Mouse (Mus musculus): ENCODE measurements around the gene Lin28b. TPM values are rescaled to one million over a fixed set of nuclear protein-coding genes. Genes with fewer than 3 reads are reported as not detected.
"Not testable (repeated sequence)": the region's sequence is repeated elsewhere in the genome, so short reads cannot be mapped to it uniquely, and the experiment has no call there.

Gene Lin28b
- total RNA-seq, 1 experiment from 2014 or later, result not detected

DNA sequence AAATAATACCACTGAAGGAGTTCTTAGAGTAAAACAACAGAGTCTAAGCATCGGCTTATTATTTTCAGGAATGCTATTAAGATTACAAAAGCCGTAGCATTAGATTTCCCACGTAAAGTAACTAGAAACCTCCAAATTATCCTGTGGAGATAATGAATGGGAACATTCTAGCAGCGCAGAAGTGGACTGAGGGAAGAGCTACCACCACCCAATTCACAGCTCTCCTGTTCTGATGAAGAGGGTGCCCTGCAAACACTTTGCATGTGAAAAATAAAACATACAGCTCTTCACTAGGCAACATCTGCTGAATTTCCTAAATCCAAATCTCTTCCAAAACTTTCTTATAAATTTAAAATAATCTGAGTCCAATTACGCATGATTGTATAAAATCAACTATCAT lies 74.1 kb downstream of the Lin28b start:
- ATAC-seq (replicated peaks; ENCODE audit: low read depth, poor library complexity, severe bottlenecking), result no peak

DNA sequence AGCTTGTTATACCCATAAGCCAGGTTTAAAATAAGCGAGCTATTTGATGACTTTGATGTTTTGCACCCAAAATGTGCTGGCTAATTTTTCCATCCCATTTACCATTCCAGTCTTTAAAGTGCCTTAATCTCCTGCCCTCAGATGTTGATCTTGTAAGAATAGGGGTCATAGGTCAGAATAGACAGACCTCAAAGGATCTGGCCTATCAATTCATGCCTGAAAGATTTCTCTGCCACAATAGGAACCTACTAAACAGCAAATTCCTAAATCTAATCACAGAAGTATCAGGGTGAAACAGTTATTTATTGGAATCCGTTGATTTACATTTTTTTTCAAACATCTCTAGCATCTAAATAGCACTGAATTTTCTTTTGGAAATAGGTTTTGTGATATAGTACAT lies 74.5 kb downstream of the Lin28b start:
- no peak for ATAC-seq (replicated peaks; ENCODE audit: low read depth, poor library complexity, severe bottlenecking)

DNA sequence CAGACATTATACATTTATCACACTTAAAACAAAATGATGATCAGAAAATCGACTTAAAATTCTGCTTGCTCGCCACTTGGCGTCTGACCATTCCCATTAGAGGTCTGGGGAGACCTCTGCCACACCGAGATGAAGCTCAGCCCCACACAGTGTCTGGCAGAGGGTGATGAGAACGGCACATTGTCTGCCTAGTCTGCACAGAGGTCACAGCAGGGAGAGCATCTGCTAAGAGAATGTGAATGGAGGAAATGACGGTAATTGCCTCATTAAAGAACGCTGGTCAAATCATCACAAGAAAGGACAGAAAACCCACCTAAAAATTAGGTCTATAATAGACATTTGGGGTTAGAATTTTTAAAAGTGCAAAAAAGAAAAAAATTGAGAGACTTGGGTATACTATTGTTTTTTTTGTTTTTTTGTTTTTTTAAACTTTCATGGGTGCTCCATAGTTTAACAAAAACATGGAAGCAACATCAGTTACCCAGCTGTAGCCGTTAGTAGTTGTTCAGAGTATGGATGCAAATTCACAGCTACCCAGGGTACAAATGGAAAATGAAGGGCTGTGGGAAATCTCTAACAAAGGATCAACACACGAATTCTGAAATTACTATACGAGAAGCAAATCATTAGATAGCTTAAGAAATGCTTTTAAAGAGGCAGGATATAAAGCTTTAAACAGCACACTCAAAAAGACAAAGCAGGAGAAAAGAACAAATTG lies 75.4 kb downstream of the Lin28b start:
- ATAC-seq (replicated peaks; ENCODE audit: low read depth, poor library complexity, severe bottlenecking), result no peak

DNA sequence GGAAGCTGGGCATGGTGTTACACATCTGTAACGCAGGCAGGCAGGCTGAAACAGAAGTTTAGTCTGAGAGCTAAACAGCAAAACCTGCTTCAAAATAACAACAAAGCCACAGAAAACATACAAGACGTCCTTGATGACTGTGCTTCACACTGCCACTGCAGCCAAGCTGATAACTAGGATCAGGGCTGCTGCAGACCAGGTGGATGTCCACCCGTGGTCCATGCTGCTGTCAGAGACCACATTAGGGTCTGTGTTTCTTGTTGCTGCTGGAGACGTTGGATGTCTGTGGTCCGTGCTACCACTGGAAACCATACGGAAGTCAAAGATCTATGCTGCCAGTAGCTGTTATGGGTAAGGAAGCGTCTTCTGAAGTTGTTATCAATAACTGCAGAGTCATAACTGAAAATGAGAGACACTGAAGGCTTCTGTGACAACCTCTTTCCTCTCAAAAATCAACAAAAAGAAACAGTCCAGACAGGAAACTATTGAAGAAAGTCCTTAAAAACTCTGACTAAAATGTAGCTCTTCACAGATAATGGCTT lies 86.4 kb downstream of the Lin28b start:
- no peak for ATAC-seq (replicated peaks; ENCODE audit: low read depth, poor library complexity, severe bottlenecking)

DNA sequence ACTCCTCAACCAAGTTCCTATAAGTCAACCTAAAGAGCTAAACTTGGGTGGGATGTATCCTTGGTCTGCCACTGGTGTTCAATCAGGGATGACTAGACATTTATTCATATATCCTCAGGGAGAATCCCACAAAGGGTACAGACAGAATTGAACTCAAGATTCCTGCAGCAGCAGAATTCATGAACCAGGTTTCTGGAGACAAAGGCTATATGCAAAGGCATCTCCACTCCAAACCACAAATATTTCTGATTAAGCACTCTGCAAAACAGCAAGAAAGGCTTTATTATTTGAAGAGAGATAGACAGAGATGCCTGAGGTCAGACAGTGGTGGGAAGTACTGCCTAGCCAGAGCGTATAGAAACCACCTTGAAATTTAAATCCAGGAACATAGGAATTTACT lies 88.0 kb downstream of the Lin28b start:
- ATAC-seq (replicated peaks; ENCODE audit: low read depth, poor library complexity, severe bottlenecking), result no peak

DNA sequence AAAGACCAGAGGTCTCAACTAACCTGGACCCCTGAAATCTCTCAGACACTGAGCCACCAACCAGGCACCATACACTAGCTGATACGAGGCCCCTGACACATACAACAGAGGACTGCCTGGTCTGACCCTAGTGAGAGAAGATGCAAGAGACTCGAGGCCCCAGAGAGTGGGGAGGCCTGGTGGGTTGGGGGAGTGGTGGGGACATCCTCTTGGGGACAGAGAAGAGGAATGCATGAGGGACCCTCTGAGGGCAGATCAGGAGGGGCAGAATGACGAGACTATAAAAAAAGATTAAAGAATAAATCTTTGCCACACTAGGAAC lies 103.6 kb downstream of the Lin28b start:
- no peak for ATAC-seq (replicated peaks; ENCODE audit: low read depth, poor library complexity, severe bottlenecking)

DNA sequence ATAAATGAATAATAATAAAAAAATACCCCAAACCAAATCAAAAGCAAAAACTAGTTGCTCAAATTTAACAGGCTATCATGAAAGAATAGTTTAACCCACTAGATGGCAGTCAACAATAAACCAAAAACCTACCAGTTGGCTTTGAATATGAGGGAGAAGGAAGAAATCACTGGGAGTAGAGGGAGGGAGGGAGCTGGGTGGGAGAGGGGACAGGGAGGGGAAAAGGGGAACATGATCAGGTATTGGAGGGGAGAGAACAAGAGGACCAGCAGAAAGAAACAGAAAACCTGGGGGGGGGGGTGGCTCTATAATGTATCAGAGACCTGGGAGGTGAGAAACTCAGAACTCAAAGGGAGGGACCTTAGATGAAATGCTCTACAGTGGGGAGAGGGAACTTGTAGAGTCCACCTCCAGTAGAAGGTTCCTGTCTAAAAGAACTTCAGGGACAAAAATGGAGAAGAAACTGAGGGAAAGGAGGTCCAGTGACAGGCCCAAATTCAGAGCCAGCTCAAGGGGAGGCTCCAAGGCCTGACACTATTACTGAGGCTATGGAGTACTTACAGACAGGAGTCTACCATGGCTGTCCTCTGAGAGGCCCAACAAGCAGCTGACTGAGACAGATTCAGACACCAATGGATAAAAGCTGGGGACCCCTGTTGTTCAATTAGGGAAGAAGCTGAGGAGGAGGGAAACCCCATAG lies 104.1 kb downstream of the Lin28b start:
- no peak for ATAC-seq (replicated peaks; ENCODE audit: low read depth, poor library complexity, severe bottlenecking)

DNA sequence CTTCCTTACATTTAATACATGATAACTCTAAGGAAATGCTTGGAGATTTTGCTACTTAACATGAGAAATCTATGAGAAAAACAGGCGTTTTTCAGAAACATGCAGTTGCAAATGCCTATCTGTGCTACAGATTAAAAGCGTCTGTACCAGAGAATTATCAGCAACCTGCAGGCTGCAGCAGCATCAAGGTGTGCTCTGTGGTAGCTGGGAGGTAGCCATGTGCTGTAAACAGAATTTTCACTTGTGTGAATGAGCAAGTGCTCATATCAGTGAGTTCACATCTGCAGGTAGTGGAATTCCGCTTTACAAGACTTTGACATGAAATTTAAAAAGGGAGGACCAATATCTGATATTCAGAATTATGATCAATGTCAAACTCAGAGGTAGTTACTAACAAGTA lies 107.9 kb downstream of the Lin28b start:
- no peak for ATAC-seq (replicated peaks; ENCODE audit: low read depth, poor library complexity, severe bottlenecking)

DNA sequence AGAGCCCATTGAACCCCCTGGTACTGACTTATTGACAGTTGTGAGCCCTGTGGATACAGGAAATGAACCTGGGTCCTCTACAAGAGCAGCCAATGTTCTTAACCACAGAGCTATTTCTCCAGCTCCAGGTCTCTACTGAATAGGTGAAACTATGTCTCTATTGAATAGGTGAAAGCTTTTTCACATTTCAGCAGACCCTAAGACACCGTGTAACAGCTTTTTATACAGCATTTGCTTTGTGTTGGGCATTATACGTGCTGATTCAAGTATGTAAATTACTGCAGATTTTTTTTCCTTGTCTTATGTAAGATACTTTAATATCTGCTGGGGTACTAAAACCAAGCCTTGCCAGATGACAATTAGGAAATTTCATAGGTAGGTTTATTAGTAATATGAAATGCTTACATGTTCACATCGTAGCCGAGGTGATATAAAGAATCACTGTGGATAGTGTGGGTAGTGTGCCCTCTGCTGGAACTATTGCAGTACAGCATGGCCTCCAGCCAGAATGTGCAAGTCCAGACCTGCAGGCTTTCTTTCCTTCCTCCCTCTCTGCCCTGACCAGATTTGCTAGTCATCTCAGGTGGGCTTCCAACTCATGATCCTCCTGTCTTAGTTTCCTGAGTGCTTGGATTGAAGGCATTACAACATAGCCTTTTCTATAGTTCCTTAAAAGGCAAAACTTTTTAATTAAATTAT lies 113.1 kb downstream of the Lin28b start:
- ATAC-seq (replicated peaks; ENCODE audit: low read depth, poor library complexity, severe bottlenecking), result peak; percentile 99

DNA sequence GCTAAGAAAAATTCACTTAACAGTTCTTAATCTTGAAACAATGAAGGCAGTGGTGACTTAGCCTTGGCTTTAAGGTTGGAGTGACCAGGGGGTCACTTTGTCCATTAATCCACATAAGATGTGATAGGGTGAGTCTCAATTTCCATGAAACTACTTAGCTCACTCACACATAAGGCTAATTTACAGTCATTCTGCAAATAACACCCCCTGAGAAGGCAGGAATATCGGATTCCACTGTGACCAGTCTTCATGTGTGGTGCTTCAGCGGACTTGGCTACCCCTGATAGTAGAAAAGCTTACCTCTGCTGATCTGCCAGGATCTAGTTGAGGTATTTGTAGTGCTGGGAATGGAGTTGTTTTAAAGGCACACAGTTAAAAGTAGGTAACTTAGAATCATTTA lies 115.7 kb downstream of the Lin28b start:
- no peak for ATAC-seq (replicated peaks; ENCODE audit: low read depth, poor library complexity, severe bottlenecking)

DNA sequence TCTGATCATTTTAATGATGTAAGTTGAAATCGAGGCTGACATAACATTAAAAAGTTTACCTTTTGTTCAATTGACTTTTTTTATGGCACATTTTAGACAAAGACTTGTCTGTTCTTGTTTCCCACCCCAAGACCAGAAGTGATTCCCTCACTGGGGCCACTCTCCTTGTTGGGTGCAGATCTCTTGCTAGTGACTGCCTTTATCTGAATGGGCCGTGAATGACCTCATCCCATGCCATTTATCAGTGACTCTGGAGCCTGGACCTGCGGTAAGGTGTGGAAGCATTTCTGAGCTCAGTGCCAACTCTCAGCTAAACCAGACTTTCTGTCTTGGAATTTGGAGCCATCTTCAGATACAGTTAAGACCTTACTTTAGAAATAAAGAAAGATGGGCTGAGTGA lies 116.6 kb downstream of the Lin28b start:
- ATAC-seq (replicated peaks; ENCODE audit: low read depth, poor library complexity, severe bottlenecking), result no peak

DNA sequence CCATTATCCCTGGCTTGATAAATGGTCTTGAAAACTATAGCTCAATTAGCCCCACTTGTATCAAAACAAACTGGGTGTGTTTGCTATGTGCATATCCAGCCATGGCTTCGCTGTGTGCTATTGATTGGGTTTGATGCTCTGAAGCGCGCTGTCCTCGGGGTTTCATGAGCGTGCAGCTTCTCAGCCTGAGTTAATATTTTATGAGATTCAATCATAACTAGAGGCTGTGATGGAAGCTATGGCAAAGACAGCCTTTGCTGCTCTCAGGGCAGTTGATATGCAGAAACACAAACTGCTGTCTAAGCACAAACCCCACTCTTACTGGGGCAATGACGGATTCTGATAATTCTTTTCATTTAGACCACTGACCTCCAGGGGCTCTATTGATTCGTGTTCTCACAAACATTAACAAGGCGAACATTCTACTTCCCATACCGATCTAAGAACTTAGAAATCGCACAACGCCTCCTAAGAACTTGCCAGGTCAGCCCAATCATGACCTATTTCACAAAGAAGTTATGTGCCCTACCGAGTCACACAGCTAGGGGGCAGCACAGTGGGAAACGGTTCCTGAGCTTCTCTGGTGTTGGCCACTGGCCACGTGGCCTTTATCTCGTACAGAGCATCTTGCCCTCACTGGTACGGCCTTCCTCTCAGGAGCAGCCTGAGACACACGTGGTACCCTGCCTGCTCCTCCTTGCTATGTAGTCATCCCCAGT lies 119.0 kb downstream of the Lin28b start:
- ATAC-seq (replicated peaks; ENCODE audit: low read depth, poor library complexity, severe bottlenecking), result no peak

DNA sequence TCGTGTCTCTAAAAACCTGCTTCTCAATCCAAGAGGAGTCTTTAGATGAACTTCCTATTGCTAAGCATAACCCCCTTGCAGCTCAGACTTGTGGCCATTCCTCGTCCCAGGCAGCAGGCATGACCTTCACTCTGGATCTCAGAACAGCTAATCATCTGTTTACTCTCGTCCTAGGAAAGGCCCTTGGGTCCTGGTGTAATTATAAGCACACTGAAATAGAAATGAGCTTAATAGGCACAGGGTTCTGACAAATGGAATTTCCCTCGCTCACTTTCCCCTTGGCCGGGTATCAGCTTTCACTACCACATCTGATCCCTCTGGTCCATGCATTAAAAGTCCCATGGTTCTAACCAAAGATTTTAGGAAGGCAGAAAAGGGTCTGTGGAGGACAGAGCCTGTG lies 122.8 kb downstream of the Lin28b start:
- ATAC-seq (replicated peaks; ENCODE audit: low read depth, poor library complexity, severe bottlenecking), result no peak

DNA sequence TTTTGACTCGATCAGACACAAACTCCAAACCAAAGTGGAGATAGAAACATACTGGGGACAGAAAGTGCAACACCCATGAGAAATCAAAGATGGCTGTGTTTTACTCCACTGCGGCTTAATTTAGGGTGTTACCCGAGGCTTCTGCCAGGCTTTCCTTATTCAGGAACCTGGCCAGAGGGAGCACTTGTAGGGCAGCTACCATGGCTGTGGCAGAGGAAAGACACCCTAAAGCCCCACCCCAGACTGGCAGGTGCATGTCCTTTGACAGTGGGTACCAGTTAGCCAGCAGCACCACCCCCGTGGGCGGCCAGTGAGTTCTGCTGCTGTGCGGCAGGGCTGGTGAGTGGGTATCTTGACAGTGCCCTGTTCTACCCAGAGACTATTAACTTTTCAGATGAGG lies 130.1 kb downstream of the Lin28b start:
- no peak for ATAC-seq (replicated peaks; ENCODE audit: low read depth, poor library complexity, severe bottlenecking)

DNA sequence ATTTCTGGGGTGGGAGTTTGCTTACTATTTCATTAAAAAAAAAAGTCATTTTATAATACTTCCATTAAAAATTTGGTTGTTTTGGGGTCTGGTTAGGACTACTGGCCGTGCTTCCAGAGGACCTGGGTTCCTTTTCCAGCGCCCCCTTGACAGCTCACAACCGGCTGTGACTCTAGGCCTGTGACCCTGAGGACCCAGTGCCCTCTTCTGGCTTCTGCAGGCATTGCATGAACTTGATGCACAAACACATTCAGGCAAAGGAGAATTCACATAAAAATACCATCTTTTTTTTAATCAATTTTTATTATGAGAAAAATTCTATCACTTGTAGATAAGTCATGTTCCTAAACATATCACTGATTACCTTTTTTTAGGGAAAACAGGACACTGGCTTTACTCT lies 138.1 kb downstream of the Lin28b start:
- ATAC-seq (replicated peaks; ENCODE audit: low read depth, poor library complexity, severe bottlenecking), result not testable (repeated sequence)

DNA sequence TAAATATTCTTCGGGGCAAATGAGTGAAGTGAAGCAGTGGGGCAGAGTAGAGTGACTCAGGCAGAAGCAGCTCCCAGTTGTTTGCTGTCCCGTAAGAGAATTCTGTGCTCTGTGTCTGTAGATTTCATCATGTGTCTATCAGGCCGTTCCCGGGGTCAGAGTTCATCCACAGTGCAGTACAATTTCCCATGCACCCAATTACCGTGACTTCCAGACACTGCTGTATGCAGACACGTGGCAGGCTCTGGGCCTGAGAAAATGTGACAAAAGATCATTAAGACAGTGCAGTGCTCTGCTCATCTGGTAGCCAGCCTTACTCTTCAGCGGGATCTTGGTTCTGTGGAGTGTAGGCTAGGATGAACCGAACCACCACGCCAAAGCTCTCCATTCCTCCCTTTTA lies 141.0 kb downstream of the Lin28b start:
- no peak for ATAC-seq (replicated peaks; ENCODE audit: low read depth, poor library complexity, severe bottlenecking)

DNA sequence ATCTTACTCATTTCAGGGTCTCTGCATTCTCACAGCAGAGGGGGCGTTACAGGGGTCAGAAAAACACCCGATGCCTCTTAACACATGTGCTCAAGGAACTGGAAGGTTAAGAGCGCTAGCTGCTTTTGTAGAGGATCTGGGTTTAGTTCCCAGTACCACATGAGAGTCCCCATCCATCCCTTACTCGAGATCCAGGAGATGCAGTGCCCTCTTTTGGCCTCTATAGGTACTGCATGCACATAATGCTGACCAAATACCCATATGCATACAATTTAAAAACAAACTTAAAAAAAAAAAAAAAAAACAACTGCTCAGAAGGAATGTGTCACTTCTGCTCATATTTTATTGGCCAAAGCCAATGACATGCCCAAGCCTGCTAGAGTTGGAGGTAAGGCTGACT lies 141.8 kb downstream of the Lin28b start:
- no peak for ATAC-seq (replicated peaks; ENCODE audit: low read depth, poor library complexity, severe bottlenecking)

DNA sequence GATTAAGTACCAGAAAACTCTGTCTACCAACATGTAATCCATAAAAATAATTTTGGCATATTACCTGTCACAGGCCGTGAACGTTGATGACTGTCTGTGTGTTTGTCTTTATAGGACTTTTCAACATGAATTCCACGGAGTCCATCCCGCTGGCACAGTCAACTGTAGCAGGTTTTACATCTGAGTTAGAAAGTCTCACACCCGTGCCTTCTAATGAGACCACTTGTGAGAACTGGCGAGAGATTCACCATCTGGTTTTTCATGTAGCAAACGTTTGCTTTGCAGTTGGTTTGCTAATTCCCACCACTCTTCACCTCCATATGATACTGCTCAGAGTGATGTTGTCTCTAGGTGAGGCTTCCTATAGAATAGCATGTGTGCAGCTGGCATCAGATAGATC lies 147.1 kb downstream of the Lin28b start:
- no peak for ATAC-seq (replicated peaks; ENCODE audit: low read depth, poor library complexity, severe bottlenecking)

DNA sequence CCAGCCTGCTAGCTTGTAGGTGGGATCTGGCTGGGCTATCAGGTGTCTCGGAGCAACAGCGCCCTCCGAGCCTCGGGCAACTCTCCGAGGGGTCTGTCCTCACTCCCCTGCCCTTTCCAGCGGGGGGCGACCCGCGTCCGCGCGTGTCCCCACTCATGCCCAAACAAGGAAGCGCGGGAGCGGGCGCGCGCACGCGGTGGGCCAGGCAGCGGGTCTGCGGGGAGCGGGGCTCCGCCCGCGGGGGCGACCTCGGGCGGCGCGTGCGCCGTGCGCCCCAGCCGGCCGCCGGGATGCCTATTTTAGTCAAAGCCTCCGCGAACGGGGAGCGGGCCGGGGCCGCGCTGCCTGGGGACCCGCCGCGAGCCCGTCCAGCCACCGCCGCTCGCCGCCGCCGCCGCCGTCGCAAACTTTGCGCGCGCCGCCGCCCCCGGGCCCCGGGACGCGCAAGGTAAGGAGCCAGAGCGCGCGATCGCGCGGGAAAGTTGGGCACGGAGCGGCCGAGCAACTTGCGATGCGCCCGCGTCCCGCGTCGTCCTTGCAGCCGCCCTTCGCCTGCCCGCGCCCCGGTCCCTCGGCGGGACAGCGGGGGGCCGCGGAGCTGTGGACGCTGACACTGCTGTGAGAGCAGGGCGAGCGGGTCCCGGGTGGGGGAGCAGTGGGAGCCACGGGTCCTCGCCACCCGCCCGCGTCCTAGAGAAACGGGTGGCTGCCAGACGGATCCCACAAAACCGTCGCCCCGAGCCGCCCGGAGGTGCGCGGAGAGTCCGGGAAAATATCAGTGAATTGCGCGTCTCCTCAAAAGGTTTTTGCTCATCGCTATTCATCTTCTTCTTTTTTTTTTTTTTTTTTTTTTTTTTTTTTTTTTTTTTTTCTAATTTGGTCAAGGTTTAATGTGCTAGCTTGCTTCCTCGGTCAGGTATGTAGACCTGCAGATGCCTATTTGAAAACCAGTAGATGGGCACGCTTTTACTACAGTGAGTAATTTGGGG lies 150.5 kb downstream of the Lin28b start, which contains the start of gene Bves:
Bves (plus strand) TSS at position 339 of the 989 bp plus-strand sequence.
- ATAC-seq (replicated peaks; ENCODE audit: low read depth, poor library complexity, severe bottlenecking), result no peak

Data from common myeloid progenitor, adult 5-6 weeks (primary cell).